Mouse (Mus musculus): Measurements from ENCODE around the gene Rtp3. TPM values are rescaled to one million over a fixed set of nuclear protein-coding genes. Genes with fewer than 3 reads are reported as not detected.

Rtp3 gene
- 2.5 TPM for polyA plus RNA-seq (2014; fragmentation: Illumina TruSeq; extraction: RNeasy Lipid Tissue Mini Kit (QIAGEN cat#74804); ENCODE audit: low read depth, low replicate concordance)

DNA sequence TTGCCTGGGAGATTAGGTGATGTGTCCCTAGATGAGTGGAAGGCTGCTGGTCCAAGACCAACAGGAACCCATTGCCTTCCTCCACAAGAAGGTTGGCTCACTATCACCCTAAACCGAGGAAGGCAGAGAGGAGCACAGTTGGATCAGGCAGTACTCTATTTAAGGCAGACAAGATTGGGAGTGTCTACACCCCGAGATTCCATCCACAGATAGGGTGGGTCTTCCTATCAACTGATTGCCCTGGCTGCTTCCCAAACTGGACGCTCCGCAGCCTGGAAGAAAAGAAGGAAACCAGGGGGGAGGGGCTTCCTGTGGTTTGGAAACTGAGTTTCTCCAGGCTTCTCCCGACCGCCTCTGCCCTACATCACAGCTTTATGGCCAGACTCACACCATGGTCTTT, at the start of gene Rtp3:
TSS of gene Rtp3 (minus strand) at position 380 of the 400 bp plus-strand sequence.

DNA sequence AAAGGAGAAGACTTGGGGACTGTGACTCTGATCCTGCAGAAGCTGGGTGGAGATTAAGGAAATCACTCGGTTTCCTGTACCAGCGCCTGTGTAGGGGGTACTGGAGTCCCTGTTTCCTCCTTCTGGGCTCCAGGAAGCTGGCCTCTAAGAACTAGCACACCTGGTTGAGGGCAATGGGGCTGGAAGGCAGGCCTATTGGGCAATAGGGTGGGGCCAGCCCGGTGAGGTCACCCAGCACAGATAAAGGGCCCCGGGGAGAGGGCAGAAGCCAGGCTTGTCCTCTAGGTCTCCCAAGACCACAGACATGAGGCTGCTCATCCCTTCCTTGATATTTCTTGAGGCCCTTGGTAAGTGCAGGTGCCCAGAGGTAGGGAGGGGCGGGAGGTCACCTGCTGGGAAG, 28.6 kb upstream of the Rtp3 start, which contains the start of gene Ltf:
TSS of gene Ltf (plus strand) at position 250 of the 400 bp plus-strand sequence.

DNA sequence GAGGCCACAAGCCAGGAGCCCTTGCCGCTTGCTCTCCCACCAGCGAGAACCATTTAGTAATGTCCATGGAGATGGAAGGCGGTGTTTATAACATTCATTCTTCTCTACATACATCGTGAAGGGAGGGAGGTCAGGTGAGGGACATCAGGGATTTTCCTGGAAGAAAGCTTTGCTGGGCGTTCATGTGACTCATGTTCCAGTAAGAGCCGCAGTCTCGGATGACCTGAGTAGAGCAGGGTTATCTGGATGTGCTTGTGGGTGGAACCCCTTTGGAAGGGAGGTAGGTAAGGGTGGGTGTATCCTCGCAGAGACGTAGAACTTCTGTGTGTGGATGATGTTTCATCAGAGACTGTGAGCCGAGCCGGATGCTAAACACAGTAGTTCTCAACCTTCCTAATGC, 39.0 kb downstream of the Rtp3 start, which contains the start of gene Lrrc2:
TSS of gene Lrrc2 (plus strand) at position 149 of the 400 bp plus-strand sequence.

DNA sequence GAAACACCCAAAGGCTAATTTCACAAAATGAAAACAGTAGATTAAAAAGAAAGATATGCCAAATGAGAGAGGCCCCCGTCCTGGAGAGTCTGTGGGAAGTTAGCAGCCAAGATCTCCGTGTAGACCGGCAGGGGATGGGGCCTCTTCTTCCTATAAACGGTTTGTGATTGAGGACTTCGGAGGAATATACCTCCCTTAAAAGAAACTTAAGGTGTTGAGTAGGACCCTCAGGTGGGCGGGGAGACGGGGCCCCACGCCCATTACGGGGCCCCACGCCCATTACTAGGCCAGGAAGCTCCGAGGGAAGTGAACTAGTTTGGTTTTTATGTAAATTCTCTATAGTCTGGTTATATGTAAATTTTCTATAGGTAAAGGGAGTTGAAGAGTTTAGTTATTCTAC, 44.5 kb downstream of the Rtp3 start, which contains the start of gene Tdgf1:
TSS of gene Tdgf1 (minus strand) at position 233 of the 400 bp plus-strand sequence.

Other genes starting within 250 kb of the Rtp3 start
- gene Myl3, start 248.7 kb downstream of the Rtp3 start, polyA plus RNA-seq (2014; fragmentation: Illumina TruSeq; extraction: RNeasy Lipid Tissue Mini Kit (QIAGEN cat#74804); ENCODE audit: low read depth, low replicate concordance), result not detected
- gene Pth1r, start 243.4 kb downstream of the Rtp3 start, polyA plus RNA-seq (2014; fragmentation: Illumina TruSeq; extraction: RNeasy Lipid Tissue Mini Kit (QIAGEN cat#74804); ENCODE audit: low read depth, low replicate concordance), result 6.6 TPM
- 1.1 TPM for gene Prss42, start 192.4 kb downstream of the Rtp3 start, polyA plus RNA-seq (2014; fragmentation: Illumina TruSeq; extraction: RNeasy Lipid Tissue Mini Kit (QIAGEN cat#74804); ENCODE audit: low read depth, low replicate concordance)
- gene Prss44, start 176.6 kb downstream of the Rtp3 start, polyA plus RNA-seq (2014; fragmentation: Illumina TruSeq; extraction: RNeasy Lipid Tissue Mini Kit (QIAGEN cat#74804); ENCODE audit: low read depth, low replicate concordance), result 0.50 TPM
- 0.55 TPM for gene Prss43, start 163.9 kb downstream of the Rtp3 start, polyA plus RNA-seq (2014; fragmentation: Illumina TruSeq; extraction: RNeasy Lipid Tissue Mini Kit (QIAGEN cat#74804); ENCODE audit: low read depth, low replicate concordance)
- gene Prss45, start 156.0 kb downstream of the Rtp3 start, polyA plus RNA-seq (2014; fragmentation: Illumina TruSeq; extraction: RNeasy Lipid Tissue Mini Kit (QIAGEN cat#74804); ENCODE audit: low read depth, low replicate concordance), result 0.77 TPM
- gene Prss46, start 146.1 kb downstream of the Rtp3 start, polyA plus RNA-seq (2014; fragmentation: Illumina TruSeq; extraction: RNeasy Lipid Tissue Mini Kit (QIAGEN cat#74804); ENCODE audit: low read depth, low replicate concordance), result 1.9 TPM
- gene Prss50, start 132.6 kb downstream of the Rtp3 start, polyA plus RNA-seq (2014; fragmentation: Illumina TruSeq; extraction: RNeasy Lipid Tissue Mini Kit (QIAGEN cat#74804); ENCODE audit: low read depth, low replicate concordance), result 0.56 TPM
- 15.2 TPM for gene Als2cl, start 110.7 kb downstream of the Rtp3 start, polyA plus RNA-seq (2014; fragmentation: Illumina TruSeq; extraction: RNeasy Lipid Tissue Mini Kit (QIAGEN cat#74804); ENCODE audit: low read depth, low replicate concordance)
- gene Tmie, start 110.5 kb downstream of the Rtp3 start, polyA plus RNA-seq (2014; fragmentation: Illumina TruSeq; extraction: RNeasy Lipid Tissue Mini Kit (QIAGEN cat#74804); ENCODE audit: low read depth, low replicate concordance), result 1.6 TPM
- not detected for gene Fam240a, start 73.7 kb downstream of the Rtp3 start, polyA plus RNA-seq (2014; fragmentation: Illumina TruSeq; extraction: RNeasy Lipid Tissue Mini Kit (QIAGEN cat#74804); ENCODE audit: low read depth, low replicate concordance)
- 0.15 TPM for gene Tdgf1, start 44.4 kb downstream of the Rtp3 start, polyA plus RNA-seq (2014; fragmentation: Illumina TruSeq; extraction: RNeasy Lipid Tissue Mini Kit (QIAGEN cat#74804); ENCODE audit: low read depth, low replicate concordance)
- not detected for gene Lrrc2, start 39.0 kb downstream of the Rtp3 start, polyA plus RNA-seq (2014; fragmentation: Illumina TruSeq; extraction: RNeasy Lipid Tissue Mini Kit (QIAGEN cat#74804); ENCODE audit: low read depth, low replicate concordance)
- 108 TPM for gene Ltf, start 28.7 kb upstream of the Rtp3 start, polyA plus RNA-seq (2014; fragmentation: Illumina TruSeq; extraction: RNeasy Lipid Tissue Mini Kit (QIAGEN cat#74804); ENCODE audit: low read depth, low replicate concordance)
- gene Ccrl2, start 66.9 kb upstream of the Rtp3 start, polyA plus RNA-seq (2014; fragmentation: Illumina TruSeq; extraction: RNeasy Lipid Tissue Mini Kit (QIAGEN cat#74804); ENCODE audit: low read depth, low replicate concordance), result 2.5 TPM
- gene Lrrfip2, start 127.0 kb upstream of the Rtp3 start, polyA plus RNA-seq (2014; fragmentation: Illumina TruSeq; extraction: RNeasy Lipid Tissue Mini Kit (QIAGEN cat#74804); ENCODE audit: low read depth, low replicate concordance), result 36.5 TPM